8 mouse cellular contexts compared by ENCODE assay signal in genomic region chr7:141176173-141176572, GRCm38 (mm10). TPM values are rescaled to one million over a fixed set of nuclear protein-coding genes. Genes with fewer than 3 reads are reported as not detected.
DNase-seq lines count a peak whose midpoint lies in the region; ATAC-seq lines count a peak whose summit lies in the region.
"Had no signal": no experiment of that assay in that cellular context is flagged by ENCODE, and none has a peak within 500 bp of the region (broad histone marks: within the 10 kb centered on the region; RNA-seq: fewer than 3 reads in every experiment).

No protein-coding gene starts in this region.

- 4% methylated on average over 8 of the region's 8 CpGs for WGBS in hindbrain, embryonic 10.5 days

- peak; percentile 77 for ATAC-seq in erythroid progenitor cell, adult 5-6 weeks (replicated peaks; ENCODE audit: low FRiP score, poor library complexity, severe bottlenecking)
- peak; percentile 64 for ATAC-seq in megakaryocyte-erythroid progenitor cell, adult 5-6 weeks (replicated peaks; ENCODE audit: low FRiP score, low TSS enrichment, poor library complexity, severe bottlenecking)

- H3K4me1 ChIP-seq in hindbrain, embryonic 10.5 days (replicated peaks), result peaks cover 15% of the 10 kb centered on the region

- no peaks in the 10 kb centered on the region for H3K9me3 ChIP-seq in hindbrain, embryonic 10.5 days
- H3K9me3 ChIP-seq: midbrain, embryonic 12.5 days had no signal

- no peak overlapping the region for H3K4me3 ChIP-seq in hindbrain, embryonic 10.5 days
- H3K4me3 ChIP-seq: midbrain, embryonic 12.5 days had no signal

- H3K27me3 ChIP-seq in hindbrain, embryonic 10.5 days (ENCODE audit: insufficient read depth, poor library complexity, severe bottlenecking), result peaks cover 3% of the 10 kb centered on the region; the same call in 1 of the 2 replicates

- H3K27ac ChIP-seq in hindbrain, embryonic 10.5 days, result no peak overlapping the region
- H3K27ac ChIP-seq: midbrain, embryonic 12.5 days had no signal

- H3K36me3 ChIP-seq in hindbrain, embryonic 10.5 days, result no peaks in the 10 kb centered on the region
- H3K36me3 ChIP-seq: midbrain, embryonic 12.5 days had no signal

- peak; percentile 68 for DNase-seq in MEL-GATA-1-ER (ENCODE audit: extremely low read depth, low read depth)
- peak; percentile 95 for DNase-seq in brain, adult 2 months (ENCODE audit: low read depth, low spot score)
- DNase-seq in hindbrain, embryonic 10.5 days (ENCODE audit: low spot score), result peak; percentile 90
- peak; percentile 81 for DNase-seq in left cerebral cortex, adult 11 months (ENCODE audit: low spot score)
- DNase-seq in right cerebral cortex, postnatal 4 days, result peak; percentile 87

RNA-seq across cellular contexts. Expression of gene Rnh1, which starts 3.5 kb away (rescaled TPM):
- 9.6 and 16.2 TPM in 2 replicates for total RNA-seq in erythroid progenitor cell, adult 5-6 weeks (2015; ENCODE audit: low replicate concordance)
- total RNA-seq in erythroid progenitor cell, adult 5-6 weeks (2017; ENCODE audit: low replicate concordance), result 3.7 and 20.5 TPM in 2 replicates
- polyA plus RNA-seq in hindbrain, embryonic 10.5 days (2016; fragmentation: Nextera tagmentation; extraction: Ambion mirVana), result 68.4 and 72.4 TPM in 2 replicates
- total RNA-seq in megakaryocyte-erythroid progenitor cell, adult 5-6 weeks (2014; fragmentation: Nextera tagmentation), result 43.7 and 54.2 TPM in 2 replicates
- 20.7 and 30.4 TPM in 2 replicates for total RNA-seq in megakaryocyte-erythroid progenitor cell, adult 5-6 weeks (2017)

RNA-seq across cellular contexts. Expression of gene Hras, which starts 17.6 kb away (rescaled TPM):
- total RNA-seq in erythroid progenitor cell, adult 5-6 weeks (2015; ENCODE audit: low replicate concordance), result 39.8 and 94.4 TPM in 2 replicates
- 40.5 and 47.2 TPM in 2 replicates for total RNA-seq in erythroid progenitor cell, adult 5-6 weeks (2017; ENCODE audit: low replicate concordance)
- 96.8 and 115 TPM in 2 replicates for polyA plus RNA-seq in hindbrain, embryonic 10.5 days (2016; fragmentation: Nextera tagmentation; extraction: Ambion mirVana)
- total RNA-seq in megakaryocyte-erythroid progenitor cell, adult 5-6 weeks (2014; fragmentation: Nextera tagmentation), result 73.1 and 108 TPM in 2 replicates
- total RNA-seq in megakaryocyte-erythroid progenitor cell, adult 5-6 weeks (2017), result 30.1 and 48.6 TPM in 2 replicates

RNA-seq across cellular contexts. Expression of gene Lrrc56, which starts 17.8 kb away (rescaled TPM):
- total RNA-seq in erythroid progenitor cell, adult 5-6 weeks (2015; ENCODE audit: low replicate concordance), result 8.3 and 8.8 TPM in 2 replicates
- total RNA-seq in erythroid progenitor cell, adult 5-6 weeks (2017; ENCODE audit: low replicate concordance), result 3.6 and 5.8 TPM in 2 replicates
- polyA plus RNA-seq in hindbrain, embryonic 10.5 days (2016; fragmentation: Nextera tagmentation; extraction: Ambion mirVana), result 14.9 and 17.3 TPM in 2 replicates
- total RNA-seq in megakaryocyte-erythroid progenitor cell, adult 5-6 weeks (2014; fragmentation: Nextera tagmentation), result 4.3 and 6.1 TPM in 2 replicates
- 0.28 and 0.88 TPM in 2 replicates for total RNA-seq in megakaryocyte-erythroid progenitor cell, adult 5-6 weeks (2017)

RNA-seq across cellular contexts. Expression of gene Lmntd2, which starts 37.7 kb away (rescaled TPM):
- 1.8 TPM in 1 of 2 replicates, not detected in the other for total RNA-seq in erythroid progenitor cell, adult 5-6 weeks (2015; ENCODE audit: low replicate concordance)
- 2.2 TPM in 1 of 2 replicates, not detected in the other for total RNA-seq in erythroid progenitor cell, adult 5-6 weeks (2017; ENCODE audit: low replicate concordance)
- 3.9 and 4.0 TPM in 2 replicates for polyA plus RNA-seq in hindbrain, embryonic 10.5 days (2016; fragmentation: Nextera tagmentation; extraction: Ambion mirVana)
- not detected in 2 replicates for total RNA-seq in megakaryocyte-erythroid progenitor cell, adult 5-6 weeks (2014; fragmentation: Nextera tagmentation)
- total RNA-seq in megakaryocyte-erythroid progenitor cell, adult 5-6 weeks (2017), result not detected in 2 replicates

RNA-seq across cellular contexts. Expression of gene Rassf7, which starts 39.5 kb away (rescaled TPM):
- total RNA-seq in erythroid progenitor cell, adult 5-6 weeks (2015; ENCODE audit: low replicate concordance), result 33.1 and 33.9 TPM in 2 replicates
- total RNA-seq in erythroid progenitor cell, adult 5-6 weeks (2017; ENCODE audit: low replicate concordance), result 10.9 and 13.4 TPM in 2 replicates
- 58.5 and 59.0 TPM in 2 replicates for polyA plus RNA-seq in hindbrain, embryonic 10.5 days (2016; fragmentation: Nextera tagmentation; extraction: Ambion mirVana)
- total RNA-seq in megakaryocyte-erythroid progenitor cell, adult 5-6 weeks (2014; fragmentation: Nextera tagmentation), result 3.1 and 6.4 TPM in 2 replicates
- 3.4 and 4.6 TPM in 2 replicates for total RNA-seq in megakaryocyte-erythroid progenitor cell, adult 5-6 weeks (2017)
